Mouse (Mus musculus) stomach, postnatal 0 days (tissue): ENCODE data around the gene Fam172a. TPM values are rescaled to one million over a fixed set of nuclear protein-coding genes. Genes with fewer than 3 reads are reported as not detected.

ENCODE experiments used
- ATAC-seq: fragments of 200-750 bp; cut with Nextera tagmentation; 2 replicates; pipeline ENCODE4 v1.8.0; 2017; ENCODE audit not compliant: low FRiP score, low TSS enrichment
- DNase-seq: peaks from one replicate; pipeline ENCODE4 v3.0.0-alpha.2; 2016; ENCODE audit warnings: low spot score
- H3K27ac ChIP-seq: fragments of 300-500 bp; sonication (generic); replicated peaks from 2 replicates; pipeline ENCODE4 v1.5.1; 2014; ENCODE audit warnings: mild to moderate bottlenecking, control low read depth
- H3K27me3 ChIP-seq: fragments of 300-500 bp; sonication (generic); 2 replicates; pipeline ENCODE4 v1.6.1; 2014; ENCODE audit warnings: low read length; ENCODE audit not compliant: control insufficient read depth, insufficient read depth
- H3K36me3 ChIP-seq: fragments of 300-500 bp; sonication (generic); 2 replicates; pipeline ENCODE4 v1.6.1; 2014; ENCODE audit warnings: low read length, mixed read lengths; ENCODE audit not compliant: control insufficient read depth, insufficient read depth
- H3K4me1 ChIP-seq: fragments of 300-500 bp; sonication (generic); replicated peaks from 2 replicates; pipeline ENCODE4 v1.6.1; 2014; ENCODE audit warnings: antibody characterized with exemption; ENCODE audit not compliant: control insufficient read depth, insufficient read depth
- H3K4me2 ChIP-seq: fragments of 300-500 bp; sonication (generic); replicated peaks from 2 replicates; pipeline ENCODE4 v1.6.1; 2014; ENCODE audit warnings: low read depth, mild to moderate bottlenecking, control low read depth, moderate library complexity
- H3K4me3 ChIP-seq: fragments of 300-500 bp; sonication (generic); 2 replicates; pipeline ENCODE4 v1.5.1; 2014; ENCODE audit warnings: low read depth, low read length, control low read depth
- H3K9ac ChIP-seq: fragments of 300-500 bp; sonication (generic); 2 replicates; pipeline ENCODE4 v1.6.1; 2014; ENCODE audit warnings: mild to moderate bottlenecking, low read length, control low read depth, mixed read lengths
- H3K9me3 ChIP-seq: fragments of 300-500 bp; sonication (generic); 2 replicates; pipeline ENCODE4 v1.6.1; 2016; ENCODE audit warnings: low read length; ENCODE audit not compliant: control insufficient read depth
- CTCF ChIP-seq: IDR thresholded peaks from 2 replicates; pipeline ENCODE4 v1.5.1; 2016; ENCODE audit warnings: antibody characterized with exemption, low read depth, mild to moderate bottlenecking, moderate library complexity
- EP300 ChIP-seq: optimal IDR thresholded peaks from 2 replicates; pipeline ENCODE3; 2016; ENCODE audit warnings: antibody characterized with exemption
- WGBS: fragments of 180-500 bp; shearing (Covaris S2); extraction: QIAGEN DNeasy Blood & Tissue Kit; methylation state at CpG from one replicate; pipeline ENCODE4 v1.1.7; 2014; 5-methylcytosine and 5-hydroxymethylcytosine counted together
- polyA plus RNA-seq: library from polyadenylated mRNA; unstranded; fragments of >200 nt; fragmentation: Nextera tagmentation; extraction: Ambion mirVana; gene quantifications from 2 replicates; pipeline ENCODE4 v1.2.1, GENCODE M21; 2015

The Fam172a gene
- polyA plus RNA-seq, 1 experiment from 2014 or later, result 19.8 TPM

DNA sequence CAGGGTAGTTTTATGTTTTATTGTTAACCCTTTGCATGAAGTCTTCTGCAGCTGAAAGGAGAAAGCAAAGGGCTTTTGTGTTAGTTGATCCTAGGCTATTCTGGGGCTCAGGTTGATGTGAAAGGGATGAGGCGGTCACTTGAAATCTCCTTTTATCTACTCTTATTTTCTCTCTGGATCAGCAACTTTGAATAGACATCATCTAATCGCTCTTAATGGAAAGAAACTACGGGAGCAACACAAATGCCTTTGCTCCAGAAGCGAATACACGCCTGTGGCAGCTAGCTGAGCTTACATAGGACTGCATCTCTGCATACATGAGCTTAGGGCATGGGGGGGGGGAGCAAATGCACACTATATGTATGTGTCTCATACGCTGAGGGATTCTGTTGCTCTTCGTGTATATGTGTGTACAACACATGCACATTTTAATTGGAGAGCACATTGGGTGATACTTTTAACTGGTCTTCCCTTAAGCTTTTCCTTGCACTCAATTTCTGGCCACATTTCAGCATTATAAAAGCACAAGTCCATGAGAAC lies 505.1 kb downstream of the Fam172a start:
- Histone ChIP-seq H3K4me2 (peak overlapping the region; percentile 41), H3K27me3 (peaks cover 4% of the 10 kb centered on the region; the same call in 1 of the 2 replicates)

DNA sequence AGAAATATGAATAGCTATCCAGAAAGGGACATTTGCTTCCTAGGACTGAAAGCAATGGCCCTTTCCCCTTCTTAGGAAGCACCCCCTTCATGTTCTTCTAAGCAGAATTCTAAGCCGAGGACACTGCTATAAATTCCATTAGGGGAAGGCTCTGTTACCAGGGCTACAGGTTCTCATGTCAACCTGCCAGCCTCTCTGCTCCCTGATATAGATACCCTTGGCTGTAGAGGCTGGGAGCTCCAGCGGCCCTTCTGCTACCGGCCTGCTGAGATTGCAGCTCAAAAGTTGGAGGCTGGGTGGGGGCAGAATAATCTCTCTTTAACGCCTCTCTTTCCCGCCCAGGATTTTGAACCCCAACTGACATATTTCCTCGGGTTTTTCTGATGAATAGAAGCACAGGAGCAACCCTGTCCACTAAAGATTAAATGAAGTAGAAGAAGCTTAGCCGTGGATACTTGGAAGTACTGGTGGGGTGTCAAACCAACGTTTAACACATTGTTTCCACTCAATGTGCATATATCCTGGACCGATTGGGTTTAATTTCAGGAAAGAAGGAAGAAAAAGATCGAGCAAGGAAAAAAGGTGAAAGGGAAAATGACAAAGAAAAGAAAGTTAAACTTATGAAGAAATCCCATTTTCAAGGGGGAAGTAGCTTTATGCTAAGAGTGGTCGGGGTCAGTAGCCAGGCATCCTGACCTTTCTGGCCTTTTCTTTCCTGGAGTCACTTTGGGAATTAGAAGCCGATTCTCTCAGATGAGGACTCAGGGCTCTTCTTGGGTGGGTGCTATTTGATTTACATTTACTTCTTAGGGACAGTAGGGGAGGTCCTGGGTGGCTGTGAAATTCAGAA lies 506.2 kb downstream of the Fam172a start:
- no peak overlapping the region for H3K9ac ChIP-seq
- no peak overlapping the region for H3K27ac ChIP-seq
- peaks cover 4% of the 10 kb centered on the region; the same call in 1 of the 2 replicates for H3K27me3 ChIP-seq
- no peak overlapping the region for H3K4me3 ChIP-seq
- TF ChIP-seq CTCF (no peak), EP300 (no peak)
- peaks cover 2% of the 10 kb centered on the region; the same call in 1 of the 2 replicates for H3K4me1 ChIP-seq
- H3K4me2 ChIP-seq, result peak overlapping the region; percentile 12; the same call in 1 of the 2 replicates
- no peaks in the 10 kb centered on the region for H3K36me3 ChIP-seq
- no peak for ATAC-seq
- no peaks in the 10 kb centered on the region for H3K9me3 ChIP-seq
- no peak for DNase-seq
- 29% methylated on average over 12 of the region's 12 CpGs for WGBS

More for the DNA sequence above, 505.1 kb downstream of the Fam172a start:
- no peak for ATAC-seq
- Histone ChIP-seq H3K9me3 (no peaks in the 10 kb centered on the region), H3K4me3 (no peak overlapping the region), H3K27ac (0 out of 2 replicates have a peak overlapping the region, but pooled peaks have one; percentile 40), H3K4me1 (peaks cover 2% of the 10 kb centered on the region; the same call in 1 of the 2 replicates), H3K36me3 (no peaks in the 10 kb centered on the region), H3K9ac (no peak overlapping the region)
- TF ChIP-seq EP300 (no peak), CTCF (no peak)
- DNase-seq, result no peak
- 47% methylated on average over 7 of the region's 7 CpGs for WGBS

DNA sequence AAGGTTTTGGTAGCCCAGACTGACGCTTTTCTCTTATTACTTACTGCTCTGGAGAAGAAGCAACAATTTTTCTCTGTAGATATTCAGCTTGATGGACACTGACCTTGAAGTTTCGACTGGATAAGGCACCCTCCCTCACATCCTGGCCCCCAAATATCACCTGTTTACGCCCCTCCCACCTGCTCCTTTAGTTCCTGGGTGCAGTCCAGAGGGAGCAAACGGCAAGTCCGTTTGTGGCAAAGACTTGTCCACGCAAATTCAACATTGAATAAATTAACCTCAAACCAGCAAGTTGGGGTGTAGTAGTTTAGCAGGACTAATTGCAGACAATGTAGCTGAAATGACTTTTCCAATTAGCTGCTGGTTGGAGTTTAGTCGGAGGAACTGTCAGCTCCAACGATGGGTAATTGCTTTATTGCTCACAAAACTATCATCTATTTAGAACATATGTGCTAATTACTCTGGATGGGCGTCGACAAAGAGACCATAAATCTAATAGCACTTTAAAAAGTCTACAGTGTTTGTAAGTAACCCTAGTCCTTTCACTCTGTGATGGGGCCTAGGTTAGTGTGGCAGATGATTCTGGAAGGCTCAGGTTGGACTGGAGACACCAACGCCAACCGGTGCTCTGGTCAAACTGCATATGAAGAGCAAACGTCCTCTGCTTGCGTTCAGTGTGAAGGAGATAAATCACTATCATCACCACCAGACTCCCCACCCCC lies 507.0 kb downstream of the Fam172a start:
- Histone ChIP-seq H3K9ac (no peak overlapping the region), H3K4me2 (no peak overlapping the region), H3K4me3 (no peak overlapping the region), H3K4me1 (peaks cover 2% of the 10 kb centered on the region; the same call in 1 of the 2 replicates), H3K27ac (no peak overlapping the region), H3K9me3 (no peaks in the 10 kb centered on the region), H3K27me3 (peaks cover 4% of the 10 kb centered on the region; the same call in 1 of the 2 replicates), H3K36me3 (no peaks in the 10 kb centered on the region)
- no peak for TF ChIP-seq EP300
- TF ChIP-seq CTCF, result no peak
- 40% methylated on average over 14 of the region's 14 CpGs for WGBS
- no peak for DNase-seq
- ATAC-seq, result no peak

DNA sequence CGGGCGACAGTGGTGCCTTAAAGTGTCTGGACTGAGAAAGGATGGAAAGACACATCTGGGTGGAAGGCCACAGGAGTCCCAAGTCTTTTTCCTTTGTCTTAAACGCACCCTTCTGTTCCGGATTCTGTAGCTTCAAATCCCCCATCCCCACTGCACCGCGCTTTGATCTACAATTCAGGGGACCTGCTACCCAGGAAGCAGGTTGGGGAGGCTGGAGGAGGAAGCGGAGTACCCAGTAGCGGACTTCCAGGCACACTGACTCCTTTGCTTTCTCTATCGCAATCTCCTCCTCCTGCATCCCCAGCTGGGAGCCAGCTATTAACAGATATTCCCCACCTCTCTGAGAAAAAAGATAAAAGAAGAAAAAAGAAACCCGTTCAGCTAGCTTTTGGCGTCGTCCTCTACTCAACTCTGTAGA lies 507.8 kb downstream of the Fam172a start:
- peak overlapping the region; percentile 47 for H3K9ac ChIP-seq
- TF ChIP-seq EP300 (no peak), CTCF (no peak)
- 16% methylated on average over 12 of the region's 12 CpGs for WGBS

DNA sequence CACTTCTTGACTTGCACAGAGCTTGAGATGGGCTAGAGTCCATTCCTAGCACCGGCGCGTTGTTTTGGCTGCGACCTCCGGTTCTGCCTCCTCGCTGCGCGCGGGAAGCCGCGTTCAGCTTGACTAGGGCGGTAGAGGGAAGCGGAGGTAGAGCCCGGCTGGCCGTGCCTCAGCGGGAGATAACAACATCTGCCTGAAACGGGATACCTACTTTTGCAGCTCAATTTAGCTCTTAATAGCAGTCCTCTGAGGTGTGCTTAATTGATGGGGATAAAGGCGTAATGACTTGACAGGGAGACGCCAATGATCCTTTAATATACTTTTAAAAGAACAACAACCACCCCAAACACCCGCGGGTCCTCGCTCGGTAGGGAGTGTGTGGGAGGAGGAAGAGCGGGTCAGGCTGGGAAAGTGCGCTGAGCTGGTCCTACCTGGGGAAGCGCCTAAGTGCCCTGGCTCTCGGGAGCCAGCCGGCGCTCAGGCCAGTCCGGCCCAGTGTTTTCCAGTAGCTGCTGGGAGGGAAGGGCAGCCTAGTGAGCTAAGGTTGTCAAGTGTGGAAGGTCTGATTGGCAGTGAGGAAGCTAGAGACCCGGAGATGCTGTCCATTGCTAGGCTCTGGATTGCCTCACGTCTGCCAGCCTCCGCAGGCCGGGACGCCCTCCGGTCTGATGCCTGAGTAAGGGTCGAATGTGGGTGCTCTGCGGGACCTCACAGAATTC lies 508.4 kb downstream of the Fam172a start:
- Histone ChIP-seq H3K4me2 (peak overlapping the region; percentile 69), H3K27me3 (peaks cover 4% of the 10 kb centered on the region; the same call in 1 of the 2 replicates), H3K4me3 (peak overlapping the region; percentile 36), H3K9ac (peak overlapping the region; percentile 47), H3K27ac (no peak overlapping the region; the same call in 1 of the 2 replicates), H3K4me1 (0 out of 2 replicates have a peak, but pooled peaks cover 2% of the 10 kb centered on the region), H3K36me3 (no peaks in the 10 kb centered on the region), H3K9me3 (no peaks in the 10 kb centered on the region)
- WGBS, result 5% methylated on average over 38 of the region's 38 CpGs
- ATAC-seq (peak; percentile 47; the same call in 1 of the 2 replicates), DNase-seq (no peak)
- TF ChIP-seq CTCF (0 out of 2 replicates have a peak, but pooled peaks have one; percentile 7), EP300 (no peak)

More for the DNA sequence above, 507.8 kb downstream of the Fam172a start:
- Histone ChIP-seq H3K4me2 (peak overlapping the region; percentile 69), H3K27ac (no peak overlapping the region; the same call in 1 of the 2 replicates), H3K9me3 (no peaks in the 10 kb centered on the region), H3K36me3 (no peaks in the 10 kb centered on the region), H3K4me1 (0 out of 2 replicates have a peak, but pooled peaks cover 2% of the 10 kb centered on the region), H3K27me3 (peaks cover 4% of the 10 kb centered on the region; the same call in 1 of the 2 replicates), H3K4me3 (peak overlapping the region; percentile 36)
- ATAC-seq (no peak), DNase-seq (no peak)
